Mouse (Mus musculus): ENCODE results near the gene Inpp5d. TPM values are rescaled to one million over a fixed set of nuclear protein-coding genes. Genes with fewer than 3 reads are reported as not detected.
"Not testable (repeated sequence)": the region's sequence is repeated elsewhere in the genome, so short reads cannot be mapped to it uniquely, and the experiment has no call there.

Inpp5d gene
- polyA plus RNA-seq, 1 experiment, result 71.1 TPM

GRCm38 (mm10) chr1:87658485-87658884 lies 38.4 kb downstream of the Inpp5d start:
- DNase-seq (ENCODE audit: low read depth), result no peak

GRCm38 (mm10) chr1:87658937-87659617 lies 39.0 kb downstream of the Inpp5d start:
- DNase-seq (ENCODE audit: low read depth), result no peak

GRCm38 (mm10) chr1:87659618-87659960 lies 39.5 kb downstream of the Inpp5d start:
- no peak for DNase-seq (ENCODE audit: low read depth)

- no peak for DNase-seq (ENCODE audit: low read depth)
Measured at GRCm38 (mm10) chr1:87660740-87661139, 40.6 kb downstream of the Inpp5d start.

- DNase-seq (ENCODE audit: low read depth), result no peak
Measured at GRCm38 (mm10) chr1:87663992-87664391, 43.9 kb downstream of the Inpp5d start.

GRCm38 (mm10) chr1:87667006-87667405 lies 46.9 kb downstream of the Inpp5d start:
- DNase-seq (ENCODE audit: low read depth), result no peak

GRCm38 (mm10) chr1:87668300-87668699 lies 48.2 kb downstream of the Inpp5d start:
- no peak for DNase-seq (ENCODE audit: low read depth)

GRCm38 (mm10) chr1:87671483-87671882 lies 51.4 kb downstream of the Inpp5d start:
- no peak for DNase-seq (ENCODE audit: low read depth)

GRCm38 (mm10) chr1:87673822-87674604 lies 53.9 kb downstream of the Inpp5d start:
- no peak for DNase-seq (ENCODE audit: low read depth)

GRCm38 (mm10) chr1:87676006-87676405 lies 55.9 kb downstream of the Inpp5d start:
- DNase-seq (ENCODE audit: low read depth), result no peak

- DNase-seq (ENCODE audit: low read depth), result no peak
Measured at GRCm38 (mm10) chr1:87679089-87679488, 59.0 kb downstream of the Inpp5d start.

- no peak for DNase-seq (ENCODE audit: low read depth)
Measured at GRCm38 (mm10) chr1:87680950-87681349, 60.8 kb downstream of the Inpp5d start.

GRCm38 (mm10) chr1:87682473-87682872 lies 62.4 kb downstream of the Inpp5d start:
- DNase-seq (ENCODE audit: low read depth), result not testable (repeated sequence)

GRCm38 (mm10) chr1:87684071-87684470 lies 64.0 kb downstream of the Inpp5d start:
- no peak for DNase-seq (ENCODE audit: low read depth)

- DNase-seq (ENCODE audit: low read depth), result no peak
Measured at GRCm38 (mm10) chr1:87684791-87685190, 64.7 kb downstream of the Inpp5d start.

GRCm38 (mm10) chr1:87686351-87686750 lies 66.2 kb downstream of the Inpp5d start:
- DNase-seq (ENCODE audit: low read depth), result no peak

GRCm38 (mm10) chr1:87687009-87687408 lies 66.9 kb downstream of the Inpp5d start:
- DNase-seq (ENCODE audit: low read depth), result no peak

- DNase-seq (ENCODE audit: low read depth), result no peak
Measured at GRCm38 (mm10) chr1:87689661-87690341, 69.7 kb downstream of the Inpp5d start.

GRCm38 (mm10) chr1:87696358-87696757 lies 76.2 kb downstream of the Inpp5d start:
- DNase-seq (ENCODE audit: low read depth), result no peak

GRCm38 (mm10) chr1:87698010-87698409 lies 77.9 kb downstream of the Inpp5d start:
- no peak for DNase-seq (ENCODE audit: low read depth)

GRCm38 (mm10) chr1:87699890-87700448 lies 79.9 kb downstream of the Inpp5d start:
- no peak for DNase-seq (ENCODE audit: low read depth)

GRCm38 (mm10) chr1:87704230-87704629 lies 84.1 kb downstream of the Inpp5d start:
- DNase-seq (ENCODE audit: low read depth), result no peak
